Mouse (Mus musculus) lung, embryonic 16.5 days (tissue): ENCODE measurements around the gene Olfr1051. TPM values are rescaled to one million over a fixed set of nuclear protein-coding genes. Genes with fewer than 3 reads are reported as not detected.
"Not testable (repeated sequence)": the region's sequence is repeated elsewhere in the genome, so short reads cannot be mapped to it uniquely, and the experiment has no call there.

ENCODE experiments used
- ATAC-seq: fragments of 200-750 bp; cut with Nextera tagmentation; 2 replicates; pipeline ENCODE4 v1.8.0; 2017; ENCODE audit warnings: low read depth, mild to moderate bottlenecking, moderate library complexity
- H3K27ac ChIP-seq: fragments of 300-500 bp; sonication (generic); 2 replicates; pipeline ENCODE4 v1.5.1; 2014; ENCODE audit warnings: mild to moderate bottlenecking, control low read depth, low read length
- H3K27me3 ChIP-seq: fragments of 300-500 bp; sonication (generic); 2 replicates; pipeline ENCODE4 v1.6.1; 2014; ENCODE audit warnings: low read depth, low read length, mixed read lengths; ENCODE audit not compliant: control insufficient read depth, insufficient read depth
- H3K36me3 ChIP-seq: fragments of 300-500 bp; sonication (generic); 2 replicates; pipeline ENCODE4 v1.6.1; 2014; ENCODE audit warnings: low read length; ENCODE audit not compliant: control insufficient read depth, insufficient read depth
- H3K4me1 ChIP-seq: fragments of 300-500 bp; sonication (generic); replicated peaks from 2 replicates; pipeline ENCODE4 v1.6.1; 2014; ENCODE audit warnings: low read length, mixed read lengths; ENCODE audit not compliant: control insufficient read depth, insufficient read depth
- H3K4me2 ChIP-seq: fragments of 300-500 bp; sonication (generic); 2 replicates; pipeline ENCODE4 v1.6.1; 2014; ENCODE audit warnings: low read depth, low read length, control low read depth
- H3K4me3 ChIP-seq: fragments of 300-500 bp; sonication (generic); 2 replicates; pipeline ENCODE4 v1.5.1; 2014; ENCODE audit warnings: mild to moderate bottlenecking, low read length, control low read depth
- H3K9ac ChIP-seq: fragments of 300-500 bp; sonication (generic); 2 replicates; pipeline ENCODE4 v1.6.1; 2014; ENCODE audit warnings: low read length, control low read depth
- H3K9me3 ChIP-seq: fragments of 300-500 bp; sonication (generic); 2 replicates; pipeline ENCODE4 v1.6.1; 2016; ENCODE audit warnings: low read length; ENCODE audit not compliant: control insufficient read depth
- WGBS: fragments of 180-500 bp; shearing (Covaris S2); extraction: QIAGEN DNeasy Blood & Tissue Kit; methylation state at CpG from one replicate; pipeline ENCODE4 v1.1.7; 2014; 5-methylcytosine and 5-hydroxymethylcytosine counted together
- polyA plus RNA-seq: library from polyadenylated mRNA; unstranded; fragments of >200 nt; fragmentation: Nextera tagmentation; extraction: Ambion mirVana; gene quantifications from 2 replicates; pipeline ENCODE4 v1.2.1, GENCODE M21; 2015

Olfr1051 gene
- polyA plus RNA-seq, result not detected in 2 replicates

DNA sequence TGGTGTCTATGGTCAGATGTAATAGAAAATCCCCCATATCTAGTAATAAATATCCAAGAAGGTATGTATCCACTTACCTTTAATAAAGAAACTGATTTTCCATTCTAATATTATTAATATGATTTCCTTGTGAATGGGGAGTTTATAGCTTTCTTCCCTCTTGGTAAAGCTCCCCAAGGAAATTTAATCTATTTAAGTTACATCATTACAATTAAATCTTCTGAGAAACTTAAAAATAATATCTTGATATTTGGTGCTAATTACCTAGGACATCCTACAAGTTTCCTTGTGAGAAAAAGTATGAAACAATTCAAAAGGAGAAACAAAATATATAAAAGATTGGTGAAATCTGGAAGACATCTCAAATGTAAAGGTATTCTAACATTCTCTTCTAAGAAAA, at the start of gene Olfr1051:
Gene Olfr1051, minus strand, starts transcription at position 101 of the 400 bp plus-strand sequence.
- not testable (repeated sequence) for H3K4me2 ChIP-seq, H3K9me3 ChIP-seq, H3K4me1 ChIP-seq, H3K27me3 ChIP-seq, H3K9ac ChIP-seq, H3K27ac ChIP-seq, H3K36me3 ChIP-seq, ATAC-seq, H3K4me3 ChIP-seq

GRCm38 (mm10) chr2:86315184-86315583, 36.3 kb upstream of the Olfr1051 start, which contains the start of gene Olfr1053:
Olfr1053 (minus strand) TSS chr2:86315284.
- no peak within 1 kb of the TSS for H3K9ac ChIP-seq
- ATAC-seq, result no peak
- no peaks in the 10 kb centered on the region for H3K4me1 ChIP-seq
- no peaks in the 10 kb centered on the region for H3K36me3 ChIP-seq
- no peak within 1 kb of the TSS for H3K4me2 ChIP-seq
- no peaks in the 10 kb centered on the region for H3K9me3 ChIP-seq
- 57% methylated on average over 3 of the region's 3 CpGs for WGBS
- H3K4me3 ChIP-seq, result no peak within 1 kb of the TSS
- no peaks in the 10 kb centered on the region for H3K27me3 ChIP-seq
- H3K27ac ChIP-seq, result no peak within 1 kb of the TSS

DNA sequence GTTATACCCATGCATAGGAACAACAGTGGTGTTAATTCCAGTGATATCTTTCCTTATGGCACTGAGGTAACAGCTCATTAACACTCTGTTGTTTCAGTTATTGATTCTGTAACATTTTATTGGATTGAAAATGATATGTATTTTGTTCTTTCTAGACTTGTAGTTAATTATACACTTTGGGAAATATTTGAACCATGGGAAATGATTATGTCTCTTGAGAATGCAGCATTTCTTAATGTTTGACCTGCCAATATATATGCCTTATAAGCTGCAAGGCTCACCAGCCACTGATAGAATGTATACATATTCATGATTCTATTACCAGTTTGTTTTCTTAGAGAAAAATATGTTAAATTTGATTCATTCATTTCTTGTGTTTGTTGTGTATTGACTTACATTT, 13.3 kb upstream of the Olfr1051 start, which contains the start of gene Olfr1052:
Gene Olfr1052, plus strand, starts transcription at position 301 of the 400 bp plus-strand sequence.
- no peaks in the 10 kb centered on the region for H3K36me3 ChIP-seq
- H3K4me2 ChIP-seq, result no peak within 1 kb of the TSS
- no peaks in the 10 kb centered on the region for H3K4me1 ChIP-seq
- no peak within 1 kb of the TSS for H3K9ac ChIP-seq
- no peaks in the 10 kb centered on the region for H3K27me3 ChIP-seq
- no peak within 1 kb of the TSS for H3K27ac ChIP-seq
- H3K9me3 ChIP-seq, result no peaks in the 10 kb centered on the region; the same call in 1 of the 2 replicates
- H3K4me3 ChIP-seq, result no peak within 1 kb of the TSS
- ATAC-seq, result no peak

GRCm38 (mm10) chr2:86258228-86258627, 20.7 kb downstream of the Olfr1051 start, which contains the start of gene Olfr1049:
Olfr1049 (minus strand) TSS chr2:86258328.
- not testable (repeated sequence) for ATAC-seq, H3K4me3 ChIP-seq, H3K27me3 ChIP-seq, H3K36me3 ChIP-seq, H3K4me1 ChIP-seq, H3K9ac ChIP-seq, H3K4me2 ChIP-seq, H3K9me3 ChIP-seq, H3K27ac ChIP-seq

- Histone ChIP-seq H3K27me3 (no peaks in the 10 kb centered on the region), H3K36me3 (no peaks in the 10 kb centered on the region), H3K9me3 (no peaks in the 10 kb centered on the region), H3K4me3 (no peak within 1 kb of the TSS), H3K9ac (no peak within 1 kb of the TSS), H3K4me2 (no peak within 1 kb of the TSS), H3K4me1 (no peaks in the 10 kb centered on the region), H3K27ac (no peak within 1 kb of the TSS)
- no peak for ATAC-seq
Measured at GRCm38 (mm10) chr2:86240189-86240588, 38.7 kb downstream of the Olfr1051 start, which contains the start of gene Olfr1048. Olfr1048 (minus strand) TSS chr2:86240289.

GRCm38 (mm10) chr2:86231301-86231700, 47.6 kb downstream of the Olfr1051 start, which contains the start of gene Olfr1047:
Olfr1047 (minus strand) TSS chr2:86231401.
- no peak for ATAC-seq

More at GRCm38 (mm10) chr2:86231301-86231700, 47.6 kb downstream of the Olfr1051 start, which contains the start of gene Olfr1047:
- H3K36me3 ChIP-seq, result no peaks in the 10 kb centered on the region
- no peaks in the 10 kb centered on the region for H3K27me3 ChIP-seq
- H3K9ac ChIP-seq, result no peak within 1 kb of the TSS
- 92% methylated on average over 1 of the region's 1 CpGs for WGBS
- H3K27ac ChIP-seq, result no peak within 1 kb of the TSS
- H3K4me2 ChIP-seq, result no peak within 1 kb of the TSS
- no peaks in the 10 kb centered on the region for H3K9me3 ChIP-seq
- no peak within 1 kb of the TSS for H3K4me3 ChIP-seq
- no peaks in the 10 kb centered on the region for H3K4me1 ChIP-seq

Other genes starting within 250 kb of the Olfr1051 start
- 0.10 TPM in 1 of 2 replicates, not detected in the other for gene Olfr1034, start 233.2 kb downstream of the Olfr1051 start, polyA plus RNA-seq
- gene Olfr1036, start 205.1 kb downstream of the Olfr1051 start, polyA plus RNA-seq, result not detected in 2 replicates
- not detected in 2 replicates for gene Olfr1037, start 191.7 kb downstream of the Olfr1051 start, polyA plus RNA-seq
- gene Olfr1039, start 143.2 kb downstream of the Olfr1051 start, polyA plus RNA-seq, result not detected in 2 replicates
- gene Olfr1040, start 132.4 kb downstream of the Olfr1051 start, polyA plus RNA-seq, result not detected in 2 replicates
- gene Olfr1042, start 117.2 kb downstream of the Olfr1051 start, polyA plus RNA-seq, result not detected in 2 replicates
- not detected in 2 replicates for gene Olfr1043, start 111.6 kb downstream of the Olfr1051 start, polyA plus RNA-seq
- gene Olfr1044, start 101.3 kb downstream of the Olfr1051 start, polyA plus RNA-seq, result not detected in 2 replicates
- not detected in 2 replicates for gene Olfr52, start 93.4 kb downstream of the Olfr1051 start, polyA plus RNA-seq
- not detected in 2 replicates for gene Olfr1045, start 76.1 kb downstream of the Olfr1051 start, polyA plus RNA-seq
- not detected in 2 replicates for gene Olfr1046, start 59.8 kb downstream of the Olfr1051 start, polyA plus RNA-seq
- gene Olfr1047, start 47.7 kb downstream of the Olfr1051 start, polyA plus RNA-seq, result not detected in 2 replicates
- gene Olfr1048, start 38.8 kb downstream of the Olfr1051 start, polyA plus RNA-seq, result not detected in 2 replicates
- gene Olfr1049, start 20.8 kb downstream of the Olfr1051 start, polyA plus RNA-seq, result not detected in 2 replicates
- gene Olfr1052, start 13.4 kb upstream of the Olfr1051 start, polyA plus RNA-seq, result not detected in 2 replicates
- not detected in 2 replicates for gene Olfr1053, start 36.2 kb upstream of the Olfr1051 start, polyA plus RNA-seq
- not detected in 2 replicates for gene Olfr1054, start 56.3 kb upstream of the Olfr1051 start, polyA plus RNA-seq
- not detected in 2 replicates for gene Olfr1055, start 71.2 kb upstream of the Olfr1051 start, polyA plus RNA-seq
- gene Olfr1056, start 83.4 kb upstream of the Olfr1051 start, polyA plus RNA-seq, result not detected in 2 replicates
- not detected in 2 replicates for gene Olfr1057, start 99.3 kb upstream of the Olfr1051 start, polyA plus RNA-seq
- not detected in 2 replicates for gene Olfr1058, start 109.5 kb upstream of the Olfr1051 start, polyA plus RNA-seq
- not detected in 2 replicates for gene Olfr1061, start 135.0 kb upstream of the Olfr1051 start, polyA plus RNA-seq
- not detected in 2 replicates for gene Olfr1062, start 147.7 kb upstream of the Olfr1051 start, polyA plus RNA-seq
- gene Olfr1065, start 171.5 kb upstream of the Olfr1051 start, polyA plus RNA-seq, result not detected in 2 replicates
- gene Olfr1066, start 177.2 kb upstream of the Olfr1051 start, polyA plus RNA-seq, result not detected in 2 replicates
- gene Olfr228, start 208.3 kb upstream of the Olfr1051 start, polyA plus RNA-seq, result not detected in 2 replicates
- gene Olfr1076, start 229.4 kb upstream of the Olfr1051 start, polyA plus RNA-seq, result not detected in 2 replicates